Mouse (Mus musculus): ENCODE data around the gene Ubxn11.

DNA sequence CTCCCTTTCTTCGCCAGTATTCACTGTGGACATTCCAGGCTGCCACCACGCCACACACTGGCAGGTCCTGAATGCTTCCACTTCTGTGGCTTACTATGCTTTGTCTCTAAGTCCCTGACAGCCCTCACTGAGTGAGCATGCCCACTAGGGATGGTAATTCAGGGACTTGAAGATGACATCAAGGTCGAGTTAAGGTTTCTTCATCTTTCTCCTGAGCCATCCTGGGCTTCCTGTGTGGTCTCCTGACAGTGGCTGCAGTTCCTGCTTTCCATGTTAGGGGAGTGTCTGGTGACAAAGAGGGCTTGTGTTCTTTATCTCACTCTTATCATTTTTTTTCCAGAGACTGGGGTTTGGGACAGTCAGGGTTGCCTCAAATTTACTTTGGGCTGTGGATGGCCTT, 8.3 kb downstream of the Ubxn11 start:
- TF ChIP-seq POLR2A (IDR thresholded peaks at IDR 0.05; ENCODE audit: low read depth, low read length) = no peak
- TF ChIP-seq TCF12 (IDR thresholded peaks at IDR 0.05; ENCODE audit: low read depth, low read length) = no peak
- no peak for TF ChIP-seq MAZ (IDR thresholded peaks at IDR 0.05; ENCODE audit: low read depth, low read length)
- TF ChIP-seq CTCF (conservative IDR thresholded peaks at IDR 0.05 in 1 of 2, IDR thresholded peaks at IDR 0.05 in 1 of 2; ENCODE audit: low read depth in 2 of 2, low read length in 2 of 2) = no peak
- no peak for TF ChIP-seq EP300 (IDR thresholded peaks at IDR 0.05; ENCODE audit: low read length)
- TF ChIP-seq GABPA (IDR thresholded peaks at IDR 0.05; ENCODE audit: insufficient replicate concordance, low read depth, low read length) = no peak
- no peak for TF ChIP-seq MAX (IDR thresholded peaks at IDR 0.05; ENCODE audit: low read length)
- TF ChIP-seq TBP (conservative IDR thresholded peaks at IDR 0.05; ENCODE audit: low read depth, low read length) = no peak
- TF ChIP-seq ZMIZ1 (IDR thresholded peaks at IDR 0.05; ENCODE audit: low read depth, low read length) = no peak

All from CH12.LX (cell line).